Mouse (Mus musculus) lung, postnatal 14 days (tissue): ENCODE data around the gene Gapvd1.
"Not testable (repeated sequence)": the region's sequence is repeated elsewhere in the genome, so short reads cannot be mapped to it uniquely, and the experiment has no call there.

Source experiments
- DNase-seq: peaks from one replicate; pipeline ENCODE4 v3.0.0; 2021

The Gapvd1 gene

DNA sequence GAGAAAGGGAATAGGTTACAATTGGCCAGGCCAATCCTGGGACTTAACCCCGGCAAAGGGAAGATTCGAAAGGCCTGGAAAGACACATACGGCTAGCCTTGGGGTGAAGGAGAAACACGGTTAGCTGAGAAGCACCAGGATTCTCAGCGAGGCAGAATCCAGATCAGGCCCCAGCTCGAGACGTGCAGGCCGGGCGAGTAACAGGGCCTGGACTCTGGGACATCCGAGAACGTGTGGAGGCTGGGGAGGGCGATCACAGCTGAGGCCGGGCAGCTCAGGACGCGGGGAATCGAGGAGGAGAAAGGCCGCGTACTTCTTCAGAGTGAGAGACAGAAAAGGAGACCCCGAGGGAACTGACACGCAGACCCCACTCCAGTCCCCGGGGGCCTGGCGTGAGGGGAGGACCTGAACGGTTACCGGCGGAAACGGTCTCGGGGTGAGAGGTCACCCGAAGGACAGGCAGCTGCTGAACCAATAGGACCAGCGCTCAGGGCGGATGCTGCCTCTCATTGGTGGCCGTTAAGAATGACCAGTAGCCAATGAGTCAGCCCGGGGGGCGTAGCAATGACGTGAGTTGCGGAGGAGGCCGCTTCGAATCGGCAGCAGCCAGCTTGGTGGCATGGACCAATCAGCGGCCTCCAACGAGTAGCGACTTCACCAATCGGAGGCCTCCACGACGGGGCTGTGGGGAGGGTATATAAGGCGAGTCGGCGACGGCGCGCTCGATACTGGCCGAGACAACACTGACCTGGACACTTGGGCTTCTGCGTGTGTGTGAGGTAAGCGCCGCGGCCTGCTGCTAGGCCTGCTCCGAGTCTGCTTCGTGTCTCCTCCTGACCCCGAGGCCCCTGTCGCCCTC lies 16.6 kb upstream of the Gapvd1 start, which contains the start of gene Hspa5:
Hspa5 (plus strand) TSS at position 603 of the 859 bp plus-strand sequence.
- peak; percentile 98 for DNase-seq

DNA sequence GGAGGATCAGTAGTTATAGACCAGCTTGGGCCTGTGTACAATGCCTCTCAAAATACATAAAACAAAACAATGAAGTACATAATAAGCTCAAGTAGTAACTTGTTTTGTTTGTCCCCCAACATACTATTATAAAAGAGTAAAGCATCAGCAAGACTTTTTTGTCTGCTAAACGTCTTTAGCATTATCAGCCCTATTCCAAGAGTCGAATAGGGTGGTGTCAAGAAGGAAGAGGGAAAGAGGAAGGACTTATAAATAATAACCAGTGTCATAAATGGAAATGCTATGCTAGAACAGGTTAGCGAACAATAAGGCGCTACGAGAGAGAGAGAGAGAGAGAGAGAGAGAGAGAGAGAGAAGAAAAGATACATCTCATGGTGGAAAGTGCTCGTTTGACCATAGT lies 15.9 kb upstream of the Gapvd1 start:
- no peak for DNase-seq

GRCm38 (mm10) chr2:34770049-34770448 lies 15.0 kb upstream of the Gapvd1 start:
- DNase-seq, result no peak

GRCm38 (mm10) chr2:34764801-34765200 lies 9.8 kb upstream of the Gapvd1 start:
- DNase-seq, result no peak

DNA sequence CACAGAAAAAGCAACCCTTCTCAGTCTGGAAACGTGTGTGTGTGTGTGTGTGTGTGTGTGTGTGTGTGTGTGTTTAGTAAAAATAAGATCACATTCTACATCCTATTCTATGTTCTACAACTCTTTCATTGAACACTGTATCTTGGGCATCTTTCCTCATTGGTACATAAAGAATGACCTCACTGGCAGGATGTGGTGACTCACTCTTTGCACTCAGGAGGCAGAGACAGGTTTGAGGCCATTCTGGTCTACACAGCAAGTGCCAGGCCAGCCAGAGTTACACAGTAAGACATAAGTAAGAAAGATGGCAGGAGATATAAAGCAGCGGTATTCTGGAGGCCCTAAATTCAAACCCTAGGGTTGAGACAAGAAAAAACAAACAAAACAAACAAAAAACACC lies 7.8 kb upstream of the Gapvd1 start:
- DNase-seq, result no peak

DNA sequence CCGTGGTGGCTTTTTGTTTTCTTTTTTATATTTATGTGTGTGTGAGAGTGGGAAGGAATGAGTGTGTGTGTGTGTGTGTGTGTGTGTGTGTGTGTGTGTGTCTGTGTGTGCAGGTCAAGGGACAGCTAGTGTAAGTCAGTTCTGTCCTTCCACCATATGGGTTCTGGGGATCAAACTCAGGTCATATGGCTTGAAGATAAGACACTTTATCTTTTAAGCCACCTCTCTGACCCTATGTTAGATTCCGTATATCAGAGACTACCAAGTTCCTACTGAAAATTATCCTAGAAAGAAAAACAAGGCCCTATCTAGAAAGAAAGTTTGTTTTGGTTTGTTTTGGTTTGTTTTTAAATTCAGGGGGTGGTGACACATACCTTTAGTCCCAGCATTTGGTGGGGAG lies 7.1 kb upstream of the Gapvd1 start:
- no peak for DNase-seq

- not testable (repeated sequence) for DNase-seq
Measured at GRCm38 (mm10) chr2:34761272-34761671, 6.2 kb upstream of the Gapvd1 start.

DNA sequence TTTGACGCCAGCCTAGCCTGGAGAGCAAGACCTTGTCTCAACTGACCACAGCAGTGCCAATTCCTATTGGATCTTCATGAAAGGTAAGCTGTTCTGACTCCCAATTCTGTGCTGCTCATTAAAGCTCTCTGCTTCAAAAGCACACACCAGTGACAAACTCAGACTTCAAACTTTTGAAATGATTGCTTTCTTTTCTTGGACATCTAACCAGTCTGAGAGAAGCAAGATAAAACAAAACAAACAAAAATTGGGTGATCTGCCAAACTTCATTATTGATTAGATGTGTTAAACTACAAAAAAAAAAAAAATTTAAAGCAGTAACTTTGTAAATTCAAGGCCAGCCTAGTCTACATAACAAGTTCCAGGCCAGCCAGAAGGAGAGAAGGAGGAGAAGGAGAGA lies 2.3 kb upstream of the Gapvd1 start:
- no peak for DNase-seq

- peak; percentile 89 for DNase-seq
Measured at GRCm38 (mm10) chr2:34753811-34754550, 1.1 kb downstream of the Gapvd1 start.

DNA sequence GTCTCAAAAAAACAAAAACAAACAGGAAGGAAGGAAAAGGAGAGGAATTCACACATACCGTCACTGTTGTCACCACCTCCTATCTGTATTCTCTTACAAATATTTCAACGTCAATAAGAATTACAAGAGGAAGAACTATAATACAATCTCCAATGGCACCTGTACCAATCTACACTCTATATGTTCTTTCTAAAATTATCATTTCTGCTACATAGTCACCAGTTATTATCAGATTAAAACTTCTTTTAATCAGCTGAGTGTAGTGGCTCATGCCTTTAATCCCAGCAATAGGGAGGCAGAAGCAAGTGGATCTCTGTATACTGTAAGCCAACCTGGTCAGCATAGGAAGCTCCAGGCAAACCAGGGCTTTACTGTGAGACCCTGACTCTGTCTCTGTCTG lies 4.8 kb downstream of the Gapvd1 start:
- DNase-seq, result no peak

GRCm38 (mm10) chr2:34748479-34748878 lies 6.6 kb downstream of the Gapvd1 start:
- DNase-seq, result no peak

GRCm38 (mm10) chr2:34745673-34746072 lies 9.4 kb downstream of the Gapvd1 start:
- DNase-seq, result no peak

- no peak for DNase-seq
Measured at GRCm38 (mm10) chr2:34744476-34744875, 10.6 kb downstream of the Gapvd1 start.

- DNase-seq, result no peak
Measured at GRCm38 (mm10) chr2:34742675-34743074, 12.4 kb downstream of the Gapvd1 start.

GRCm38 (mm10) chr2:34741390-34742159 lies 13.5 kb downstream of the Gapvd1 start:
- DNase-seq, result no peak

- no peak for DNase-seq
Measured at GRCm38 (mm10) chr2:34739684-34740391, 15.2 kb downstream of the Gapvd1 start.

GRCm38 (mm10) chr2:34737911-34738310 lies 17.1 kb downstream of the Gapvd1 start:
- DNase-seq, result no peak

DNA sequence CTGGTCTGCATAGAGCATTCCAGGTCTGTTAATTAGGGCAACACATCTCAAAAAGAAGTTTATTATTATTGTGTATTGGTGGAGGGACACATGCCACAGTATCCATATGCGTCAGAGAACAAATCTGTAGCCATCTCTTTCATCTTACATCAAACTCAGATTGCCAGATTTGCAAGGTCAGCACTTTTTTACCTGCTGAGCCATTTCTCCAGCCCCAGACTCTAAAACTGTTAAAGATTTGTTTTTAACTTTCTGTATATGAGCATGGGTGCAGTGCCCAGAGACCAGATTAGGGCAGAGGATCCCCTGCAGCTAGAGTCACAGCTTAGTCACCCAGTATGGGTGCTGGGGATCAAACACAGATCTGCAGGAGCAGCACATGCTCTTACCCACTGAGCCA lies 18.4 kb downstream of the Gapvd1 start:
- no peak for DNase-seq

GRCm38 (mm10) chr2:34727045-34727728 lies 27.8 kb downstream of the Gapvd1 start:
- DNase-seq, result no peak

DNA sequence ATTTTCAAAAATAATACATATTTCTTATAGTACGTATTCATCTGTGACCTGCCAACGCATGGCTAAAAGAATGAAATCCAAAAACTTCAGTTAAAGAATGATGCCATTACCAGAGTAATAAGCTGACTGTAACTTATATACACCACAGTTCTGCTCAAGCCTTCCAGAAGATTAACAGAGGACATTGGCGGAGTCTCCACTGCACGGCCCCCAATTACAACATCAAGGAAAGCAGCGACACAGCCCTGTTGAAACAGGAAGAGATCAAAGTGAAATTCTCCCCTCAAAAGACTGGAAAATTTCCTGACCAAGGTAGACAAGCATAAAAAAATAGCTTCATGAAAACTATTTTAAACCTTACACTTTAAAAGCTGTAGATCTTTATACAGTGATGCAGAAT lies 29.8 kb downstream of the Gapvd1 start:
- no peak for DNase-seq

- no peak for DNase-seq
Measured at GRCm38 (mm10) chr2:34718196-34718595, 36.8 kb downstream of the Gapvd1 start.

DNA sequence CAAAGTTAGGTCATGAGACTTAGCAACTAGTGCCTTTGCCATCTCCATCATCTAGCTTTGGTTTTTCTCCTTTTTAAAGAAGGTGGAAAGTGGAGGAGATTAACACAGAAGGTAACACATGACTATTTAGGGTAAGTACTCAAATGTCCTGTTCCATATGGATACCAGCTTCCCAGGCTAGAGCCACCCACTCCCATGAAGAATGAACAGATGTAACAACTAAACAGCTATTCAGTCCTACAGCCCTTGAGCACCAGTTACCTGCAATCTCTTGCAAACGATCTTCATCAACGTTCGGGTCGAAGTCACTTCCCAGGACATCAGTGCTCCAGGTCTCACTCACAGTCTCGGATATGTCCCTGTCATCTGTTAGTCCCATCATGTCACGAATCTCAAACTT lies 43.1 kb downstream of the Gapvd1 start:
- DNase-seq, result no peak
